Mouse (Mus musculus): ENCODE measurements around the gene Hist1h4m.
A peak's percentile ranks its signal among the peaks of the same experiment; 100 is the strongest.
"Not testable (repeated sequence)": the region's sequence is repeated elsewhere in the genome, so short reads cannot be mapped to it uniquely, and the experiment has no call there.

Hist1h4m gene

DNA sequence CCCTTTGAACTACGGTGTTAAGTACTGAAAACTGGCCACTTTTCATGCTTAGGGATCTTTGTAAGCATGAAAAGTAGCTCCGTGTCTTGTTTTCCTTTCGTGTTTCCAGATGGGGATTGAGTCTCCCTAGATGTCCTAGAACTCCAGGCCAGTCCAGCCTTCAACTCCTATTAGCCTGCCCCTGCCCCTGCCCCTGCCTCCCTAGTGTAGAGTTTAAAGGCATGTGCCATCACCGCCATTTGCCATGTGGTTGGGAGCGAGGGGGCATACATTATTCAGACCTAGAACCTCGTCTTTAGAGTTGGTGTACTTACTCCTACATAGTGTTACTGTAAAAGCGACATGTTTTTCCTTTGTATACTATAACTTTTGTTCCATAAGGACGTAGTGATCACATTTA, 472 bp upstream of the Hist1h4m start:
- not testable (repeated sequence) for DNase-seq (ENCODE audit: low spot score in 2 of 2)

DNA sequence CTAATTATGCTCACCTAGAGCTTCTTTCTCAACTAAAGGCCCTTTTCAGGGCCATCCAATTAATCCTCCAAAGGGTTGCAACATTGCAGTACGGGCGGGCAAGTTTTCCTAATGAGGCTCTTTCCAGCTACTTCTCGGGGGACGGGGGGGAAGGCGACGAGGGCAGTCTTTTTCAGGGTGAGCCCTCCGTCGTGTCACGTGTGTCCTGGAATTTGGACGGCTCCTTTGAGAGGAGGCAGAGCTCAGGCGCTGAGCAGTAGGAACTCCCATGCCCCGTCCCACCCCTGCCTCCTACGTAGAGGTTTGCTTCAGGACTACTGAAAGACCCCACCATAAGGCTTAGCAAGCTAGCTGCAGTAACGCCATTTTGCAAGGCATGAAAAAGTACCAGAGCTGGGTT, 546 bp downstream of the Hist1h4m start:
- not testable (repeated sequence) for DNase-seq (ENCODE audit: low spot score in 2 of 2)

DNA sequence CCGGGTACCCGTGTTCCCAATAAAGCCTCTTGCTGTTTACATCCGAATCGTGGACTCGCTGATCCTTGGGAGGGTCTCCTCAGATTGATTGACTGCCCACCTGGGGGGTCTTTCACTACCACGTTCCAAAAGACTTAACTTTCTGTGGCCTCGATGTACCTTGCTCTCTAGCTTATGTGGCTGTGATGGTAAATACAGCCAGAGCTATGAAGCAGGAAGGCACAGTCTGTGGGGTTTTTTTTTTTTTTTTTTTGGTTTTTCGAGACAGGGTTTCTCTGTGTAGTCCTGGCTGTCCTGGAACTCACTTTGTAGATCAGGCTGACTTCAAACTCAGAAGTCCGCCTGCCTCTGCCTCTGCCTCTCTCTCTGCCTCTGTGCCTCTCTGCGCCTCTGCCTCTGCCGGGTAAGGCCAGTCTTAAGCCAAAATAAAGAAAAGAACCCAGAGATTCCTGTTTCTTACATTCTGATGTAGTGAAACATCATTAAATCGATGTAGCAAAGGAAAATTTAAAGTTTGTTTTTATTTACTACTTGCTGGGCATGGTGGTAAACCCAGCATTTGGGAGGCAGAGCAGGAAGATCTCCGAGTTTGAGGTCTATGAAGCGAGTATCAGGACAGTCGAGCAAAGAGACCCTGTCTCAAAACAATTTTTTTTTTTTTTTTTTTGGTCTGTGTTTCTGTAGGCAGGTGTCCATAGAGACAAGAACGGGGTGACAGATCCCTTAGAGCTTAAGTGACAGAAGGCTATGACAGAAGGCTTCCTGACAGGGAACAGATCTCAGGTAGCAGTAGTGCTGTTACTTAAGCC, 8.7 kb downstream of the Hist1h4m start:
- not testable (repeated sequence) for DNase-seq (ENCODE audit: low spot score in 2 of 2)

DNA sequence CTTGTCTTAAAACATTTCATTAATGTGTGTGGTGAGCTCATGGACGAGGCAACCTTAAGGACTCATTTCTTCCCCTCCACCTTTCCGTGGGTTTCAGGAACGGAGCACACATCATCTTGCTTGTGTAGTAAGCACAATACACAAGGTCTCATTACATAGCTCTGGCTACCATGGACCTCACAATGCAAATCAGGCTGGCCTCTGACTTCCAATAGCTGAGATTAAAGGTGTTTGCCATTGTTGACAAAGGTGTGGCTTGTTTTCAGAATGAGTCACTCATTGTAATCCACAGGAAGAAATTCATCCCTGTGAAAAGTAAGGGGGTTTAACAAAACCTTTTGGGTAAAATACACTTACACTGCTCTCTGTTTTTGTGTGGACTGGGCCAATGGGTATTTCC, 17.0 kb downstream of the Hist1h4m start:
- DNase-seq (ENCODE audit: low spot score in 2 of 2): no peak

DNA sequence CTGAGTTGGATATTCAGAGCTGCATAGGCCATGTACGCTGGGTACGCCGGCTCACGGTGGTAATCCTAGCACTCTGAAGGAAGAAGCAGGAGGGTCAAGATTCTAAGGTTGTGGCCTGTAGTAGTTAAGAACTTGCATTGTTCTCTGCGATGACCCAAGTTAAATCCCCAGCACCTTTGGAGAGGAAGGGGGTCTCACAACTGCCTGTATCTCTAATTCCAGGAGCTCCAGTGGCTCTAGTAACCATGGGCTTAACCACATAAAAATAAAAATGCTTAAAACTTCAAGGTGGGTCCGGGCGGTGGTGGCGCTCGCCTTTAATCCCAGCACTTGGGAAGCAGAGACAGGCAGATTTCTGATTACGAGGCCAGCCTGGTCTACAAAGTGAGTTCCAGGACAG, 18.8 kb downstream of the Hist1h4m start:
- DNase-seq (ENCODE audit: low spot score in 2 of 2): no peak

DNA sequence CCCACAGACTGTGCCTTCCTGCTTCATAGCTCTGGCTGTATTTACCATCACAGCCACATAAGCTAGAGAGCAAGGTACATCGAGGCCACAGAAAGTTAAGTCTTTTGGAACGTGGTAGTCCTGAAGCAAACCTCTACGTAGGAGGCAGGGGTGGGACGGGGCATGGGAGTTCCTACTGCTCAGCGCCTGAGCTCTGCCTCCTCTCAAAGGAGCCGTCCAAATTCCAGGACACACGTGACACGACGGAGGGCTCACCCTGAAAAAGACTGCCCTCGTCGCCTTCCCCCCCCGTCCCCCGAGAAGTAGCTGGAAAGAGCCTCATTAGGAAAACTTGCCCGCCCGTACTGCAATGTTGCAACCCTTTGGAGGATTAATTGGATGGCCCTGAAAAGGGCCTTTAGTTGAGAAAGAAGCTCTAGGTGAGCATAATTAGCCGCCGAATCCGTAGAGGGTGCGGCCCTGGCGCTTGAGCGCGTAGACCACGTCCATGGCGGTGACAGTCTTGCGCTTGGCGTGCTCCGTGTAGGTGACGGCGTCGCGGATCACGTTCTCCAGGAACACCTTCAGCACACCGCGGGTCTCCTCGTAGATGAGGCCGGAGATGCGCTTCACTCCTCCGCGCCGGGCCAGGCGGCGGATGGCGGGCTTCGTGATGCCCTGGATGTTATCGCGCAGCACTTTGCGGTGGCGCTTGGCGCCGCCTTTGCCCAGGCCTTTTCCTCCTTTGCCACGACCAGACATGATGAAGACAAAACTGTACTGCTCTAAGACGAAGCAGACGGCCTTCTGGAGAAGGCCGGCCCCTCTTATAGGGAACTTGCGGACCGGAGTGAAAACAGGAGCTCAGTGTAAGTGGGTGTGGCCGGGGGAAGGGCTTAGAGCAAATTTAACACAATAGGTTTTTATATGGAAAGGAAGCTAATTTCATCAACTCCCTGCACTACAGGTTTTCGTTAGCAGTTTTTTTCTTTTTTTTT, 20.2 kb downstream of the Hist1h4m start, which contains the start of gene Hist1h4n:
Hist1h4n (minus strand) TSS at position 779 of the 977 bp plus-strand sequence.
- DNase-seq (ENCODE audit: low spot score in 2 of 2): peak; percentile 60 to 63

DNA sequence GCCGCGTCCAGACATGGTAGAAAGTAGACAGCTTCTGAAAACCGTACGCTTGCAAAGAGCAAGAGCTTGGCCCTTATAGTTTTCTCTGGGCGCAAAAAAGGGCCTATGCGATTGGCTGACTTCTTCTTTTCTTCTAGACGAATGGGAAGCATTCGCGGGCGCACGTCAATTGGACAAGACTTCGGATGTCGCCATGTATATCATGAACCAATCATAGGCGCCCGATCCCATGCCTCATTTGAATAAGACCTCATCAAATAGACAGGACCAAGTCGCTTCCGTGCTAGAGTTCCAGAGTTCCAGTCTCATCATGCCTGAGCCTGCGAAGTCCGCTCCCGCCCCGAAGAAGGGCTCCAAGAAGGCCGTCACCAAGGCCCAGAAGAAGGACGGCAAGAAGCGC, 21.9 kb downstream of the Hist1h4m start, which contains the start of the genes Hist1h2ap and Hist1h2br:
Hist1h2ap (minus strand) TSS at position 47 of the 400 bp plus-strand sequence.
Hist1h2br (plus strand) TSS at position 283 of the 400 bp plus-strand sequence.
- not testable (repeated sequence) for DNase-seq (ENCODE audit: low spot score in 2 of 2)

DNA sequence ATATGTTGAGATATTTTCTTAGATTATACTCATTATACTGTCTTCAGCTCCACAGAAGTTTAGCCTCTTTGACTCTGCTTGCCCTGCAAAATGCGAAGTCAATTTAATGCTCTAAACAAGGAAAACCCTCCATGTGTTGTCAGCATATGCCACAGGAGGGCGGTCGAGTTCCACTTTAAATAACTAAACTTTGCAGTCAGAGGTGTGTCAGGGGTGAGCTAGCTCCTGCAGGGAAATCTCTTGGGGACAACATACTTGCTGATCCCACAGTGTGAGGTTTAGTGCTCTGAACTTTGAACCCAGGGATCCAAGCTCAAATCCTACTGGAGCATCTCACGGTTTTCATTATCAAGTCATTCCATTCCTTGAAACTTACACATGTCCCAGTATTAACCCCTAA, 29.0 kb downstream of the Hist1h4m start:
- DNase-seq (ENCODE audit: low spot score in 2 of 2): not testable (repeated sequence)

DNA sequence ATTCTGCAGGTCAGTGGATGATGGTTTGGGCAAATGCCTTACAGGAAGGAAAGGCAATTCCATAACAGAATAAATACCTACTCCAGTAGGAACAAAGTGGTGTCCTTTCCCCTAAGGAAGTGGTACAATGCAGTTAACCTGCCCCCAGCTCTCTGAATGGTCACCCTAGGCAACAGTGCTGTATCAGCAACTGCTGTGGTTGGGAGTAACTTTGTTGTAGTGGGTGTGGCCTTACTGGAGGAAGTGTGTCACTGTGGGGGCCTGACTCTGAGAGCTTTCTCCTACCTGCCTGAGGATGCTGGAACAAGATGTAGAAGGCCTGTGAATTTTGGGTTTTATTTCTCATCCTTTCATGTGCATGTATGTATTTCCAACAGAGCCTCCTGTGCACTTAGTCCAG, 34.8 kb downstream of the Hist1h4m start:
- not testable (repeated sequence) for DNase-seq (ENCODE audit: low spot score in 2 of 2)

DNA sequence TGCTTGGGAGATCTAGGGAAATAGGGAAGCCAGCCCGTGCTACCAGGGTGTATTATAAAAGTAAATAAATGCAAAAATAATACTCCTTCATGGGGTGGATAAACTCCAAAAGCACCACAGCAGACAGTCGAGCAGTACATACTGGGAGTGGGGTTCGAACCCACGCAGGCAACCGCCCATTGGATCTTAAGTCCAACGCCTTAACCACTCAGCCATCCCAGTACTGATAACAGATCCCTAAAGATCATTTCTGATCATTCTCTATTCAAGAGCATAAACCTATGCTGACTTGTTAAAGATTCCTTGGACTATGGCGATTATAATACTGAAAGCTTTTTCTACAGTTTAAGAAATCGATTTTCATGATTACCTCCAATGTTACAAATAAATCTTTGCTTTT, 36.3 kb downstream of the Hist1h4m start:
- no peak for DNase-seq (ENCODE audit: low spot score in 2 of 2)

DNA sequence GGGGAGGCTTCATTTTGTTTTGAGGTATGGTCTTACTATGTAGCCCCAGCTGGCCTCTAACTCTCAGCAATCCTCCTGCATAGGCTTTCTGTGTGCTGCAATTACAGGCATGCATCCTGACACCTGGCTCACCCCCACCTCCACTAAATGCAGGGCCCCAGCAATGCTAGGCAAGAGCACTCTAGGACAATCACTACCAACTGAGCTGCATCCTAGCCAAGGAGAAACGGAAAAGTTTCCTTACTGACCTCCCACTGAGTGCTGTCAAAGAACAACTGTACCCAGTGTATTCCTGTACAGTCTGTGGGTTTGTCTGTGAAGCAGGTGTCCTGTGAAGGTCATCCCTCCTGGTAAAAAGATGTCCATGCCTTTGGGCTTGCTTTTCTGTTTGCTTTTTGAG, 39.1 kb downstream of the Hist1h4m start:
- DNase-seq (ENCODE audit: low spot score in 2 of 2): not testable (repeated sequence)

DNA sequence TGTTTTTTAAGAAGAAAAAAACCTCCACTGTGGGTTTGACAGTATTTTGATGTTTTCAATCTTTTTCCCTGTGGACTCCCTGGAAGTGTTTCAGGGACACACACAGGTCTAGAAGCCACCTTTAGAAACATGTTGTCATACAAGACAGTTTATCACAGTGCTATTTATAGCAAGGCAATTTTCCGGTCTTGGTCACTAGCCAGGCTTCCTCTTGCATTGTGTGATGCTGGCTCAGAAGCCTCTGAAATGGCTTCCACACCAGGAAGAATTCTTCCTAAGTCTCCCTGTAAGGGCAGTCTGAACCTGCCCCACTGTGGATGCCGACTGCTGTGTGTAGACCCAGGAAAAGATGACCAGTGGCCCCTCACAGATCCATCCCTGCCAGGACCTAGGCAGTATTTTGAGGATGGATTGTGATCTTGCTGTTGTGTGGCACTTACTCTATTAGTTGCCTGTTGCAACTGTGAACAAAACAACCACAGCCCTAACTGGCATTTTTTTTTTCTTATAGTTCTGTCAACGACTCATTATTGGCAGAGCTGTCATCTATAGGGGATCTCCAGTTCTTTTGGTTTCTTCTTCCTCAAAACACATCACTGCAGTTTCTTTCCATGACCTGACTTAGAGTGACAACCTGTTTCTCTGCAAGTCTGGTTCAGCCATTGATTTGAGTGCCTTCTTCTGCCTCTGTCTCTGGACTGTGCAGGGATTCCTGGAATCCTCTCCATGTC, 40.8 kb downstream of the Hist1h4m start:
- no peak for DNase-seq (ENCODE audit: low spot score in 2 of 2)

DNA sequence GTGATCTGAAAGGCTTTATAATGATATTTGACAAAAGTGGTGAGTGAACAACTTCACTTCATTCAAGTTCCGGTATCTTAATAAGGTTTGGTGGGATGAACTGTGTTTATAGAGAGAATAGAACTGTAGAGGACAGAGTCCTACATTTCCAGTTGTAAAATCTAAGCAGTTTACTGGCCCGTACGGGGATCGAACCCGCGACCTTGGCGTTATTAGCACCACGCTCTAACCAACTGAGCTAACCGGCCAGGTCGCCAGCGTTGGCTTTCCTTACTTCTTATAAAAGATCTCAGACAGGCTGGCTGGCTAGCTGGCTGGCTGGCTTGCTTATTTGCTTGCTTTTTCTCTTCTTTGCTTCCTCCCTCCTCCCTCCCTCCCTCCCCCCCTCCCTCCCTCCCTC, 43.6 kb downstream of the Hist1h4m start:
- DNase-seq (ENCODE audit: low spot score in 2 of 2): peak; percentile 64 to 69

DNA sequence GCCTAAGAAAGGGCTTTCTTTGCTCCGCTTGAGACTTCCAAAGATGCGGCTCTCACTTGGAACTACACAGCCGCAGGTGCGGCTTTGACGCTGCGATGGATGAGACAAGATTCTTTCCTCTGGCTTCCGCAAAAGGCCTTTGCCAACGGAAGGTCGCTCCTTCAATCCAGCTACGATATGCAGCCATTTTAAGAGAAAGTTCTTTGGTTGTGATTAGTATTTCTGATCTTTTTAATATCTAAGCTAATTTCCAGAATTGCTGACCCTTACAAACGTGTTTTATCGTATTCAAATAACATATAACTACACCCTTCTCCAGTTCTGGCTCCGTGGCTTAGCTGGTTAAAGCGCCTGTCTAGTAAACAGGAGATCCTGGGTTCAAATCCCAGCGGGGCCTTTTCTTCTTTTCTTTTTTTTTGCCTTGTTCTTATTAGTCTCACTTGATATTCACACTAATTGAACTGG, 44.2 kb downstream of the Hist1h4m start:
- DNase-seq (ENCODE audit: low spot score in 2 of 2): peak; percentile 15 to 32

DNA sequence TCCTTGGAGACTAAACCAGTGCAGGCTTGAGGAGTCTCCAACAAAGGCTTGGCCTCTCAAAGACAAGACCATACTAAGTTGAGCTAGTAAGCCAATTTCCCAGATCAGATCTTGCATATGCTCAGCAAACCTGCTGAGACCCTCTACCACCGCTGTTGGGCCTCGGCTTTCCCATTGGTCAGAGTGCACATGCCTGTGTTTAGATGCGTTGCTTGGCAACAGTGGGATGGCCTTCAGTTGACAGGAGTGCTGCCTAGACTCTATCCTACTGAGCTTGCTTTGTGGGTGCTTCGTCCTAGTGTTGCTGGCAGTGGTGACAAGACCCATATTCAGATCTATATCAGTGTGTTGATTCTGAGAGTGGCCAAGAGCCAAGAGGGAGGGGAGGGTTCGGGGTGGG, 50.1 kb downstream of the Hist1h4m start:
- DNase-seq (ENCODE audit: low spot score in 2 of 2): no peak

All from spleen, postnatal 36 days (tissue).